Mouse (Mus musculus): Measurements from ENCODE around the gene Acad11.

Gene Acad11

DNA sequence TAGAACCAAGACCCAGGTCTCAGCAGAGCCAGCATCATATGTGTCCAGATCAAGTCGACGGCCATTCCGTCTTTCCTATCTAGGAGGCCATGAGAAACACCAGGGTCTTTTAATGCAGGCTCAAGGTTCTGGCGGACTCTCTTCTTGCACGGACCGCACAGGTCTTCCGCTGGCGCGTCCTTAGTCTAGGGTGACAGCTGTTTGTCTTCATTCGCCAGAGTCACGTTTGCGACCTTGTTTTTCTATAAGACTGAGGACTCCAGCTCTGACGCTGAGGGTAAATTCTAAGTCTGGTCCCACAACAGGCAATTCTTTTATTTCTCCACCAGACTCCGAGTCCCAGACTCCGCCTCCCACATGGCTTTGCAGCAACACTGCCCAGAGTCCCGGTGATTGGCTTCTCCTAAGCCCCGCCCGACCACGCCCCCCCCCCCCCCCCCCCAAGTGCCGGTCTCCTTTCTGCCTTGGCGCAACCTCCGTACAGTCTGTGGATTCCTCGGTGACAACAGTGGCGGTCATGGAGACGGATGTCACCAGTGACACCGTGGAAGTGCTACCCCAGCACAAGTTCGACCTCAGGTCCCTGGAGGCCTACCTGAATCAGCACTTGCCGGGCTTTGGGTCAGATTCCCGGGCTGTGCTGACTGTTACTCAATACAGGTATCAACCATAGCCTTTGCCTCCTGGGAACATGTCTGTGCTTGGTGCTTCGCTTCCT is at the start of gene Acad11:
Acad11 (plus strand) TSS at position 134 of the 718 bp plus-strand sequence.
- no peak for DNase-seq (ENCODE audit: extremely low read depth, low read depth, low spot score)

- no peak for DNase-seq (ENCODE audit: extremely low read depth, low read depth, low spot score)
Observed at GRCm38 (mm10) chr9:104014526-104014925, 48.7 kb upstream of the Acad11 start.

GRCm38 (mm10) chr9:104021026-104021425 is 42.2 kb upstream of the Acad11 start:
- no peak for DNase-seq (ENCODE audit: extremely low read depth, low read depth, low spot score)

GRCm38 (mm10) chr9:104027186-104027585 is 36.0 kb upstream of the Acad11 start:
- no peak for DNase-seq (ENCODE audit: extremely low read depth, low read depth, low spot score)

DNA sequence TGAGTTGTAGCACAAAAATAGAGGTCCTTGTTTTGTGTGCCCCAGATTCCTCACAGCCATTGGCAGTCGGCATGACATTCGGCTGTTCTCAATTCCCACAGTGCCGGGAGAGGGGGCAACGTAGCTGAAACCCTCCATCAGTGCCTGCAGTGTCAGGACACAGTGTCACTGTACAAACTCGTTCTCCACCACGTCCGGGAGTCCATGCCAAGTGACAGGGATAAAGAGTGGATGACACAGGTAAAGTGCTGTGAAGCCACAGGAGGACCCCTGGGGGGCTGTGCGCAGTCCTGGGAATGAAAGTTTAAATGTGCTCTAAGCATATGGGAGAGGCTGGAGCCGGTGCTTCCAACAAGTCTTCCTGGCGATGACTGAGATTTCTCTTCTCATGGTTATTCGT is 33.3 kb upstream of the Acad11 start:
- no peak for DNase-seq (ENCODE audit: extremely low read depth, low read depth, low spot score)

GRCm38 (mm10) chr9:104034231-104034630 is 28.9 kb upstream of the Acad11 start:
- DNase-seq (ENCODE audit: extremely low read depth, low read depth, low spot score): no peak

GRCm38 (mm10) chr9:104034718-104035117 is 28.5 kb upstream of the Acad11 start:
- no peak for DNase-seq (ENCODE audit: extremely low read depth, low read depth, low spot score)

DNA sequence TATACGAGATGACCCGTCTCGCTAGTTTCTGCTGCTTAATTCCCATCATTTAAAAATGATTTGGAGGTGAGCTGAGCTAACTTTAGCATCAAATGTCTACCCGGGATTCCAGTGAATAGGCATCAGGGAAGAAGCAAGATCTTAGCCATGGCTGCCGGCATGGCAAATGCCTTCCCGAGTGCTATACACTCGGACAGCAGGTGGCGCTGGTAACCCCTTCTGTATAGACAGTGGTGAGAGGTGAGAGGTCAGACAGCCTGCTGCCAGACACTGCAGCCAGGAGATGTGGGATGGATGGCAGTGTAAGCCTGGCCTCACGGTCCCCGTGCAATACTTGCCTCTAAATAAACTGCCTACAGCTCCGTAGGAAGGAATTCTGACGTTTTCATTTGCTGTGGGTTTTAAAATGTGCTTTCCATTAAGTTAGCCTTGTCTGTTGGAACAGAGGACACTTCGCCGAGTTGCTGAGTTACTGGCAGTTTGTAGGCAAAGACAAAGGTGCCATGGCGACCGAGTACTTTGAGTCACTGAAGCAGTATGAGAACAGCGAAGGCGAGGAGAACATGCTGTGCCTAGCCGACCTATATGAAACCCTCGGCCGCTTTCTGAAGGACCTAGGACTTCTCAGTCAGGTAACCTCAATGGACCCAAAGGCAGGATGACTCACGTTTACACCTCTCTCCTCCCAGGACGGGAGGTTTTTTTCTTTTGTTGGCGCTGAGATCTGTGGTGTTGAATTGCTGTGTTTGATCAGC is 27.7 kb upstream of the Acad11 start:
- no peak for DNase-seq (ENCODE audit: extremely low read depth, low read depth, low spot score)

DNA sequence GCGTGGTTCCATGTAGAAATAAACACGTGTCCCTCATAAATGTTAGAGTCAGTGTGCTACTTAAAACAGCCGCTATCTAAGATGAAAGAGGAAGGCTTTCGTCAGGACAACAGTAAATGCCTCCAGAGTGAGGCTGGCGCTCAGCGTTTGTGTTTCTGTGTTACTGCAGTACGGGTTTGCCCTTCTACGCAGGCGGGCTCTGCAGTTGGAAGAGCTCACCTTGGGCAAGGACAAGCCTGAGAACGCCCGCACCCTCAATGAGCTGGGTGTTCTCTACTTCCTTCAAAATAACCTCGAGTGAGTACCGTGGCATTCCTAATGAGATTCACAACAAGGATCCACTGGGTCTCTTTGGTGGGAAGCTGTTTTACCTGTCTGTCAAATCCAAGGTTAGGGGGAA is 24.9 kb upstream of the Acad11 start:
- DNase-seq (ENCODE audit: extremely low read depth, low read depth, low spot score): no peak

- DNase-seq (ENCODE audit: extremely low read depth, low read depth, low spot score): no peak
Observed at GRCm38 (mm10) chr9:104039031-104039695, 24.0 kb upstream of the Acad11 start.

DNA sequence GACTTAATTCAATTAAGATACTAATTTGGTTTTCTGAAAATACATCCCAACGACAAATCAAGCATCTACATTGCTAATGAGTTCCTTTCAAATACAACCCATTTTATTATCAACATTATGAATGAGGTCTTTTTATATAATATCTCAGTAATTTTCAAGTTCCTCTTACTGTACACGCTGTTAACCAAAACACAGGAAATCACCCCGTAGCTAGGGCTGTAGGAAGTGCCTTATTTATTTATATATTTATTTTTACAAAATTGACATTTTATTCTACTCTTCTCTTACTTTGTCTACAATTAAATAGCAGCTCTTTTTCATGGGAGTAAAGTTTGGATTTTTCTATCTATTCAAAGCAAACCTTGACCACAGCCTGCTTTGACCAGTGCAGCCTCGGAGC is 23.4 kb upstream of the Acad11 start:
- DNase-seq (ENCODE audit: extremely low read depth, low read depth, low spot score): no peak

DNA sequence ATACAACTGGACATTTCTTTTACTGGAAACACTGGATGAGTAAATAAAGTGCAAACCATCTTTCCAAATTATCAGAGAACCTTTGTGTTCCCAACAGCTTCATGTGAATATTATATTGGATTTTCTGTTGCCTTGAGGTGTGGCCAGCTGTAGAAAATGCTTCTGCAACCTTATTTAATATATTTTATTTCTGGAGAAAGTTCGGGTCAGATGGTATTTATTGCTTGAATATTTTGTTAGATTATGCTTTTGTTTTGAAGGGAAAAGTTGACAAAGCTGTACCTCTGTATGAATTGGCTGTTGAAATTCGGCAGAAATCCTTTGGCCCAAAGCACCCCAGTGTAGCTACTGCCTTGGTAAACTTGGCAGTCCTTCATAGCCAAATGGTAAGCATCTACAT is 22.8 kb upstream of the Acad11 start, which contains the start of gene Gm28305:
Gm28305 (plus strand) TSS at position 301 of the 400 bp plus-strand sequence.
- no peak for DNase-seq (ENCODE audit: extremely low read depth, low read depth, low spot score)

GRCm38 (mm10) chr9:104043676-104044075 is 19.5 kb upstream of the Acad11 start:
- no peak for DNase-seq (ENCODE audit: extremely low read depth, low read depth, low spot score)

DNA sequence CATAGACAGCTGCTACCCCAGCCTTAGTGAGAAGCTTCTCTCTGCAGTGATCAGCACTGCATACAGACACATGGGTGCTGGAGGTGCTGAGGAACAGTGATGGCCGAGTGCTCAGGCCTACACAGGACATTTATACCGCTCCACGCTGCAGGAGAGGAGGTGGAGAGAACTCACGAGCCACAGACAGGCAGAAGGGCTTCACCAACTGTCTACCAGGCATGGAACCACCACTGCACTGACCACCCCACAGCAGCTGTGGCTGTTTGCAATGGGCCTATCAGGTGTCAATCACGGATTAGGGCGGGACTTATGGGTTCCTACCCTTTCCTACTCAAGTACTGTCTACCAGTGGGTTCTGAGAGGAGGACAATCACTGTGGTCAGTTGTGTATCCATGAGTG is 12.1 kb upstream of the Acad11 start:
- DNase-seq (ENCODE audit: extremely low read depth, low read depth, low spot score): no peak

DNA sequence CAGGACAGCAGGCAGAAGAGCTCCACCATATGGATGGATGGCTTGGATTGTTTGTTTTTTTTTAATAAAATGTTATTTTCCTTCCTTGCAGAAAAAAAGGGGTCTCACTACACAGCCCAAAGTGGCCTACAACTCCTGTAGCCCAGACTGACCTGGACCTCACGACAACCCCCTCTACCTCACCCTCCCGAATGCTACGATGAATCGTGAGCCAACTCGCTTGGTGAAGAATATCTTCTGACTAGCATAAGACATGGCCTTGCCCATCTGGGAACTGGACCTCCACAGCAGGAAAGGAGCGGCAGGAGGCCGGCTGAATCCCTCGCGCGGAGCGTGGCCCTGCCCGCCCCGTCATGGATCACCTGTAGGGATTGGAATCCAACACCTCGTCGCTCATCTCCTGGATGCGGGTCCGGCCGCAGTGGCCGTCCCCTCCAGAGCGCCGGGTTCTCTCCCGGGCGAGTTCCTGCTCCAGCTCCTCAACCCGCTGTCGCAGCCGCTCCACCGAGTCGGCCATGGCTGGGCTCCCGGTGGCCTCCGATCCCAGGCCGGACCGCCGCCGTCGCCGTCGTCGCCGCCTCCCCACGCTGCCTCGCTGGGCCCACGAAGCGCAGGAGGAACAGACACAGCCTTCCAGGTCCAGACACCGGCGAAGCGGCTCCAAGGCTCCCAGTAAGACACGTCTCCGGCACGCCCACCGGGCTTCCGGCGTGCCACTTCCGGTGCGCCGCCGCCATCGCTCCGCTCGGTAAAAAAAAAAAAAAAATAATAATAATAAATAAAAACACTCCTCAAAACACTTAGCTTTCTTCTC is 540 bp upstream of the Acad11 start, which contains the start of gene Uba5:
Uba5 (minus strand) TSS at position 705 of the 814 bp plus-strand sequence.
- DNase-seq (ENCODE audit: extremely low read depth, low read depth, low spot score): no peak

DNA sequence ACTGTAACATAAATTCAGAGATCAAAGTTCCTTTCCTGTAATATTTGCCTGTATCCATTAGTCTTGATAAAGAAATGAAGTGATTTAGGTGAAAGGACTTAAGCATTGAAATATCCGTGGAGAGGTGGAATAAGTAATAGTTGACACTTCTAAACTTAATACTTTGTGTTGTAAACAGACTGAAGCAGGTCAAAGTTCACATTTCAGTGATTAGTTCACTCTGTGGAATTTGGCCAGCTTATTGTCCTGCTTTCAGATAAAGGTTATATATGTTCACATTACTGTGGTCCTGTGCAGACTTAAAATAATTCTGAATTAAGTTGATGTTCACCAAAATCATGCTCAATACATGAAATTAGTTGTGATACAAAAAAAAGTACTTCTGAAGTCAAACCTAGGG is 1.4 kb downstream of the Acad11 start:
- DNase-seq (ENCODE audit: extremely low read depth, low read depth, low spot score): no peak

DNA sequence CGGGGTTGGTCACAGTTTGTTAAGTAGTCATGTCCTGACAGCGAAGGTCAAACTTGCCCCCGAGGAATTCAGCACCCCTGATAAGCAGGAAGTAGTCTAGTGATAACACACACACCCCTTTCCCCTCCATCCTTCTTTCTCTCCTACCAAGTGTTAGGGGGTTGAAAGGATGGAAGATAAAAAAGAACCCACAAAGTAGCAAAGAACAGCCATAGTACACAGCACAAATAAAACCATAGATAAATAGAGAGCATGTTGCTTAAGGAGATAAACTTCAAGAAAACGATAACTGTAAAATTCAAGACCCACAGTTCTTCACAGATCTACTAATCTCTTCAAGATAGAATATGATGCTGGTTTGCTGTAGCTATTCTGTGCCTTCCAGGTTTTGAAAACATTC is 7.1 kb downstream of the Acad11 start:
- DNase-seq (ENCODE audit: extremely low read depth, low read depth, low spot score): no peak

- DNase-seq (ENCODE audit: extremely low read depth, low read depth, low spot score): no peak
Observed at GRCm38 (mm10) chr9:104070863-104071604, 7.9 kb downstream of the Acad11 start.

- no peak for DNase-seq (ENCODE audit: extremely low read depth, low read depth, low spot score)
Observed at GRCm38 (mm10) chr9:104075808-104076207, 12.6 kb downstream of the Acad11 start.

DNA sequence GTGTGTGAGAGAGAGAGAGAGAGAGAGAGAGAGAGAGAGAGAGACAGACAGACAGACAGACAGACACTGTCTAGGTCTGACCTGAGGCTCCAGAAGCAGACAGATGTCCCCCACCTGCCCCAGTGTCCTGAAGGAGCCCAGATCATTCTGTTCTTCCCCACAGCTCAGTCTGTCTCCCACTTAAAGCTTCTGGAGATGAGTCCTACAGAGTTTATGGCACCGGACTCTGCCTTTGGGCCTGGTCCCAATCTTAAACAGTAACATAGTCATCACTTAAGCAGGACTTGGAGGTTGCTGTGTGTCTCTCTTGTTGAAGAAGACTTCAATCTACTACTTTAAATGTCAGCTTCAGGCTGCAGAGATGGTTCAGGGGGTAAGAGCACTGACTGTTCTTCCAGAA is 15.6 kb downstream of the Acad11 start:
- no peak for DNase-seq (ENCODE audit: extremely low read depth, low read depth, low spot score)

Measured in fat pad, adult 2 months (tissue).